Mouse (Mus musculus) layer of hippocampus, adult 18-20 months (tissue): ENCODE data around the gene Pcsk6. TPM values are rescaled to one million over a fixed set of nuclear protein-coding genes. Genes with fewer than 3 reads are reported as not detected.
"Not testable (repeated sequence)": the region's sequence is repeated elsewhere in the genome, so short reads cannot be mapped to it uniquely, and the experiment has no call there.

Source experiments
- DNase-seq, 2 experiments: peaks; one replicate each; pipeline ENCODE4 v3.0.0; 2022; ENCODE audit warnings: low spot score in 2 of 2
- total RNA-seq, 2 experiments: library from RNA; stranded (reverse); gene quantifications; 2 replicates each; pipeline ENCODE4 v1.2.3; 2021

The Pcsk6 gene
- total RNA-seq, 2 experiments from 2014 or later = 16.9 to 19.5 TPM

- not testable (repeated sequence) for DNase-seq
Measured at GRCm38 (mm10) chr7:65934238-65934970, 72.9 kb downstream of the Pcsk6 start.

GRCm38 (mm10) chr7:65935211-65935610 lies 73.7 kb downstream of the Pcsk6 start:
- no peak for DNase-seq

DNA sequence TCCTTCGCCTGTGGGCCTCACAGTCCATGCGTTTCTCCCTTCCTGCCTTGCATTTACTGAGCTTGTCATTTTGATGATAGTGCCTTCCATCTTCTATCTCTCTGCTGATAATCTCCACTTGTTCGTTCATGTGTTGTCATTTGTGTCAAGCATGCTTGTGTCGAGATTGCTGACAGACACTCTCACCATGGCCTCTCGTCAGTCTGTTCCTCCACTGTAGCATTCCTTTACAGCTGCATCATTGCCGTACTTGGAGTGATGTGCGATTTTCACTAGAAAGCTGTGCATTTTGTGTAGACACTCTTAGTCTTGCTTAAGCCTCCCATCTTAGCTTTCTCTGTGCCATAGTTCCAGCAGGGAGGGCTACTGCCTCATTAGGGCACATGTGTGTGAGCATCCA lies 79.5 kb downstream of the Pcsk6 start:
- no peak for DNase-seq

GRCm38 (mm10) chr7:65945342-65945993 lies 83.9 kb downstream of the Pcsk6 start:
- no peak for DNase-seq

- no peak for DNase-seq
Measured at GRCm38 (mm10) chr7:65946397-65946796, 84.9 kb downstream of the Pcsk6 start.

- no peak for DNase-seq
Measured at GRCm38 (mm10) chr7:65948891-65949290, 87.4 kb downstream of the Pcsk6 start.

DNA sequence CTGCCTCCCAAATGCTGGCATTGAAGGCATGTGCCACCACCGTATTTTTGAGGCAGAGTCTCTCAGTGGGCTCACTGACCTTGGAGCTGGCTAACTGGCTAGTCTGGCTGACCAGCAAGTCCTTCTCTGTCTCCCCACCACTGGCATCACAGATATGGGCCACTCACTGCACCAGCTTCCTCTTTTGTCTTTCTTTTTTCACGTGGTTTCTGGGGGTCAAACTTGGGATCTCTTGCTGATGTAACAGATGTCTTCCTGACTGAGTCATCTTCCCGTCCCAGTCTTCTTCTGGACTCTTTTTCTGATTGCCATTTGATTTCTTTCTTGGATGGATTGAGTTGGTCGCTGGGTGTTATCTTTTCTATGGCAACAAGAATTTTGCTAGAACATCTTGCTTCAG lies 93.0 kb downstream of the Pcsk6 start:
- DNase-seq = no peak

DNA sequence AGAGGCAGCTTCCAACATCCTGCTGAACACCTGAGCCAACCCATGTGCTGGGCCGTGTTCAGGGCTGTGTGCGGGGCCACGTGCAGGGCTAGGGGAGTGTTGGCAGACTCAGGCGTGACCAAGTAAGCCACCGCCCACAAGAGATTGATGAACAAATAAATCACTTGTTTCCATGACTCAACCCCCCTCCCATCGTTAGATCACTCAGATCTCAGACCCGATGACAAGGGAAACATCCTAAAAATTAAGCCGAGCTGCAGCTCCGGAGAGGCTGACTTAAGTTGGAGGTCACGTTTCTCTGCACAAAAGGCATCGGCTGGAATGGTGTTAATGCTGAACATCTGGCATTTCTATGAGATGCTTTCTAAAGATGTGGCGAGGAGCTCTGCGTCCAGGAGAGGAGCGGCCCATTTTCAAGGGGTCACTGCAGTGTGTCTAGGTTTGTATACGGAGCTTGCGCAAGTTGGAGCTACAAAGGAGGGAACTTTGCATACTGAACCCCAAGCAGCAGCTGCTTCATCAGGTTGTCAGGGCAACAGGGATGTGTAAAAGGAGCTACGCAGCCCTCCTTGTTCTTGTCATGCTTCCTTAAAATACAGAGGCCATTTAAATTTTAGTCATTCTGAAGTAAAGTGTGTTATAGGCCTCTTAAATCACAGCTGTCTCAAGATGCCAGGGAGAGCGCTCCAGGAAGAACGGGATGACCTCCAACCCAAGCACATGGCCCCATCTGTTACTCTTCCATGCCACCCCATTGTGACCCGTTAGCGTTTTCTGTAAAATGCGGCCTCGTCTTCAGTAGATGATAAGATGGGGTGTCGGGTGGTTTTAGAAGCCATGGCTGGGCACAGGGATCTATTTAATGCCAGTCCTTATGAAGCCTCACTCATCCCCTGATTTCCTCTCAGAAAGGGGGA lies 94.0 kb downstream of the Pcsk6 start:
- peak; percentile 12 to 35 for DNase-seq

DNA sequence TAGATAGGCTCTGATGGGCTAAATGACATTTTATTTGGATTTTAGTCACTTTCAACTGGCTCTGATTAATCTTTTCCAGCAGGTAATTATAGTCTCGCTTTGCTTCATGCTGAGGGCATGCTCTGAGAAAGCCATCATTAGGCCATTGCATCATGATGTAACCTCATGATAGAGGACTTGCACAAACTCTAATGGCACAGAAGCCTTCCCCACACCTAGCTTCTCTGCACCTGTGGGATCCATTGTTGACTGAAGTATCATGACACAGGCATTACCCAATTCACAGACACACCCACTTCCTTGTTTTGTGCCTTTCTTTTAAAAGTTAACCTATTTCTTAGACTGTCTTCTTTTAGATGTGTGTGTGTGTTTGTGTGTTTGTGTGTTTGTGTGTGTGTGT lies 95.7 kb downstream of the Pcsk6 start:
- no peak for DNase-seq

- no peak for DNase-seq
Measured at GRCm38 (mm10) chr7:65958105-65958504, 96.6 kb downstream of the Pcsk6 start.

- DNase-seq = no peak
Measured at GRCm38 (mm10) chr7:65959221-65959924, 97.8 kb downstream of the Pcsk6 start.

DNA sequence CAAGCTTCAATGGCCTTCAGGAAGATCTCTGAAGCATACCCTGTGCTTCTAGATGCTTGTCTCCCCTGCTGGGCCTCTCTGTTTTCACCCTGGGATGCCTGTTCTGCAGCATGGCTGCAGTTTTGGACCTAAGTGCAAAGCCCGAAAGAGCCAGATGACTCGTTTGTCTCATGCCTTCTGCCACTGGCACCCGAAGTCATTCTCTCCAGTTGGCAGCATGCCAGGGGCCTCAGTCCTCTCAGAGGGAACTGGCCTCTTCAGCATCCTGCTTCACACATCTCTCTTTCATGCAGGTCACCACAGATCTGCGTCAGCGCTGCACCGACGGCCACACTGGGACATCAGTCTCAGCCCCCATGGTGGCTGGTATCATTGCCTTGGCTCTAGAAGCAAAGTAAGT lies 101.1 kb downstream of the Pcsk6 start:
- DNase-seq = no peak

GRCm38 (mm10) chr7:65964398-65964797 lies 102.9 kb downstream of the Pcsk6 start:
- DNase-seq = no peak

GRCm38 (mm10) chr7:65971301-65971700 lies 109.8 kb downstream of the Pcsk6 start:
- DNase-seq = no peak

DNA sequence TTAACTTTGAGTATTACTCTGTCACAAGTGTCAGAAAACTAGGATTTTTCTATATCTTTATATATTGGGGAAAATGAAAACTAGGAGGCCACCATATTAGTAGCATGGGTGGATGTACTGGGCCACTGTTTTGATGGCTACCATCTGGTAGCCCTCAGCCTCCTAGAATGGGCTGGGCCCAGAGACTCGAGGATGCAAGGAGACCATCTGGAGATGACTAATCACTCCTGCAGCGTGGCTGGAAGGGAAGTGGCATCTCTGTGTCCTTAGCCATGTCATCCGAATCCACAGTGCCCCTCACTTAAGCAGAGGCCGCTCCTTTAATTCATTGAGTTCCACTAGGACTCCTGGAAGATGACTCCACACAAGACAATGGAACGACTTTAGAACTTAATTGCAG lies 115.8 kb downstream of the Pcsk6 start:
- DNase-seq = no peak

GRCm38 (mm10) chr7:65977977-65978376 lies 116.4 kb downstream of the Pcsk6 start:
- DNase-seq = no peak

GRCm38 (mm10) chr7:65978996-65979823 lies 117.7 kb downstream of the Pcsk6 start:
- DNase-seq = no peak

- DNase-seq = no peak
Measured at GRCm38 (mm10) chr7:65980000-65980399, 118.5 kb downstream of the Pcsk6 start.

GRCm38 (mm10) chr7:65982057-65982456 lies 120.5 kb downstream of the Pcsk6 start:
- DNase-seq = no peak

GRCm38 (mm10) chr7:65988249-65988648 lies 126.7 kb downstream of the Pcsk6 start:
- no peak for DNase-seq
